In genomic region chr5:139459938-139460337, GRCm38 (mm10) we compare ENCODE assay signal across 8 mouse cellular contexts. TPM values are rescaled to one million over a fixed set of nuclear protein-coding genes. Genes with fewer than 3 reads are reported as not detected.
DNase-seq lines count a peak whose midpoint lies in the region; ATAC-seq and TF ChIP-seq lines count a peak whose summit lies in the region.

No protein-coding gene starts in this region.

- H3K79me2 ChIP-seq in macrophage (ENCODE audit: inconsistent target): peaks cover 4% of the 10 kb centered on the region; the same call in 1 of the 2 replicates

- no peaks in the 10 kb centered on the region for H3K36me3 ChIP-seq in heart, embryonic 16.5 days (ENCODE audit: control insufficient read depth, insufficient read depth)
- H3K36me3 ChIP-seq in G1E (replicated peaks) (peaks cover 38% of the 10 kb centered on the region), macrophage (ENCODE audit: inconsistent target) (no peaks in the 10 kb centered on the region)
- H3K36me3 ChIP-seq in forebrain, postnatal 0 days (ENCODE audit: insufficient read depth): peaks cover 4% of the 10 kb centered on the region

- 7% methylated on average over 10 of the region's 10 CpGs for WGBS in heart, embryonic 16.5 days
- 9% methylated on average over 10 of the region's 10 CpGs for WGBS in forebrain, postnatal 0 days
- 0% methylated on average over 8 of the region's 10 CpGs for WGBS in macrophage (ENCODE audit: missing documents)

- no peaks in the 10 kb centered on the region for H3K27me3 ChIP-seq in heart, embryonic 16.5 days (ENCODE audit: control insufficient read depth, insufficient read depth, low read length)
- peaks cover 8% of the 10 kb centered on the region; the same call in 1 of the 2 replicates for H3K27me3 ChIP-seq in G1E (ENCODE audit: insufficient read depth, low read length)
- no peaks in the 10 kb centered on the region for H3K27me3 ChIP-seq in forebrain, postnatal 0 days (ENCODE audit: insufficient read depth, low read length)

- no peaks in the 10 kb centered on the region for H3K9me3 ChIP-seq in heart, embryonic 16.5 days (replicated peaks; ENCODE audit: control insufficient read depth, low read length)
- no peaks in the 10 kb centered on the region for H3K9me3 ChIP-seq in G1E (replicated peaks)
- H3K9me3 ChIP-seq in forebrain, postnatal 0 days (ENCODE audit: low read length): no peaks in the 10 kb centered on the region

- no peak for TF ChIP-seq CTCF in G1E (IDR thresholded peaks at IDR 0.05; ENCODE audit: low read depth, low read length)
- TF ChIP-seq CTCF in forebrain, postnatal 0 days (IDR thresholded peaks at IDR 0.05; ENCODE audit: low read depth): no peak

- no peak for ATAC-seq in heart, embryonic 16.5 days (replicated peaks; ENCODE audit: extremely low read depth, insufficient read depth, low FRiP score)
- ATAC-seq in G1E (ENCODE audit: extremely low read depth, insufficient number of reproducible peaks, low FRiP score, poor library complexity, severe bottlenecking): no peak
- peak; percentile 18; the same call in 1 of the 2 replicates for ATAC-seq in forebrain, postnatal 0 days

- peak overlapping the region; percentile 84 for H3K4me2 ChIP-seq in heart, embryonic 16.5 days (ENCODE audit: low read depth, low read length)
- H3K4me2 ChIP-seq in forebrain, postnatal 0 days (ENCODE audit: low read depth): peak overlapping the region; percentile 74

- DNase-seq in heart, adult 11 months: no peak
- no peak for DNase-seq in G1E (ENCODE audit: low spot score)
- no peak for DNase-seq in forebrain, postnatal 0 days
- DNase-seq in thymus, postnatal 14 days: no peak
- no peak for DNase-seq in cerebellum, adult 18-20 months
- no peak for DNase-seq in right cerebral cortex, postnatal 10 days (ENCODE audit: low spot score in 2 of 2)

- H3K9ac ChIP-seq in heart, embryonic 16.5 days (ENCODE audit: low read length): peak overlapping the region; percentile 74
- H3K9ac ChIP-seq in forebrain, postnatal 0 days: peak overlapping the region; percentile 40

- no peak overlapping the region for H3K27ac ChIP-seq in heart, embryonic 16.5 days (ENCODE audit: low read length)
- H3K27ac ChIP-seq in forebrain, postnatal 0 days (ENCODE audit: low read depth, low read length): no peak overlapping the region
- no peak overlapping the region for H3K27ac ChIP-seq in macrophage

- H3K4me3 ChIP-seq in heart, embryonic 16.5 days (ENCODE audit: low read length): peak overlapping the region; percentile 69
- peak overlapping the region; percentile 95 for H3K4me3 ChIP-seq in G1E (ENCODE audit: low read depth, low read length)
- H3K4me3 ChIP-seq in forebrain, postnatal 0 days (ENCODE audit: low read depth, low read length): peak overlapping the region; percentile 49
- H3K4me3 ChIP-seq in macrophage (ENCODE audit: inconsistent target): peak overlapping the region; percentile 54

- peaks cover 10% of the 10 kb centered on the region for H3K4me1 ChIP-seq in heart, embryonic 16.5 days (ENCODE audit: control insufficient read depth, insufficient read depth, low read length)
- H3K4me1 ChIP-seq in G1E (ENCODE audit: insufficient read depth, low read depth, low read length): peaks cover 22% of the 10 kb centered on the region
- peaks cover 7% of the 10 kb centered on the region; the same call in 1 of the 2 replicates for H3K4me1 ChIP-seq in forebrain, postnatal 0 days (ENCODE audit: insufficient read depth)

RNA-seq across cellular contexts. Expression of gene 3110082I17Rik, which starts 0.4 kb away (rescaled TPM):
- 17.2 and 20.1 TPM in 2 replicates for polyA plus RNA-seq in heart, embryonic 16.5 days (2015; fragmentation: Nextera tagmentation; extraction: Ambion mirVana)
- total RNA-seq in G1E (2014; fragmentation: Nextera tagmentation): 12.7 and 16.4 TPM in 2 replicates
- total RNA-seq in G1E (2017): 18.8 and 20.5 TPM in 2 replicates
- polyA plus RNA-seq in G1E (2012): 48.6 and 62.6 TPM in 2 replicates
- total RNA-seq in forebrain, postnatal 0 days (2014; rRNA removed): 10.5 and 11.9 TPM in 2 replicates
- polyA plus RNA-seq in forebrain, postnatal 0 days (2015; fragmentation: Nextera tagmentation; extraction: Ambion mirVana): 17.4 and 19.4 TPM in 2 replicates
- total RNA-seq in macrophage (2018; cell fraction: chromatin; rRNA removed): 10 to 100 TPM in 17 of 26 experiments, 1 to 10 TPM in 8, under 1 TPM in 1; 0.88 to 24.9 (median 13.5) TPM
- 10 to 100 TPM in 23 of 26 experiments, 1 to 10 TPM in 3; 9.7 to 21.9 (median 13.3) TPM for total RNA-seq in macrophage (2018; cell fraction: cytosol; rRNA removed)
- total RNA-seq in macrophage (2018; cell fraction: nucleus; rRNA removed): 10 to 100 TPM in 12 of 26 experiments, 1 to 10 TPM in 14; 1.7 to 30.0 (median 9.4) TPM
- 12.7 to 32.4 TPM (median 24.1 TPM) in 3 replicates for polyA plus RNA-seq in macrophage (2018)

RNA-seq across cellular contexts. Expression of gene Zfand2a, which starts 24.4 kb away (rescaled TPM):
- polyA plus RNA-seq in heart, embryonic 16.5 days (2015; fragmentation: Nextera tagmentation; extraction: Ambion mirVana): 8.1 and 10.0 TPM in 2 replicates
- total RNA-seq in G1E (2014; fragmentation: Nextera tagmentation) (22.7 and 26.0 TPM in 2 replicates), G1E (2017) (10.2 and 13.7 TPM in 2 replicates)
- polyA plus RNA-seq in G1E (2012) (1.8 and 2.7 TPM in 2 replicates), macrophage (2018) (68.1 to 90.9 TPM (median 76.5 TPM) in 3 replicates)
- total RNA-seq in forebrain, postnatal 0 days (2014; rRNA removed): 50.4 and 51.7 TPM in 2 replicates
- polyA plus RNA-seq in forebrain, postnatal 0 days (2015; fragmentation: Nextera tagmentation; extraction: Ambion mirVana): 23.9 and 29.8 TPM in 2 replicates
- 100 to 1,000 TPM in 7 of 26 experiments, 10 to 100 TPM in 19; 28.9 to 157 (median 51.0) TPM for total RNA-seq in macrophage (2018; cell fraction: chromatin; rRNA removed)
- total RNA-seq in macrophage (2018; cell fraction: cytosol; rRNA removed): 100 to 1,000 TPM in 10 of 26 experiments, 10 to 100 TPM in 16; 43.5 to 133 (median 84.6) TPM
- 100 to 1,000 TPM in 8 of 26 experiments, 10 to 100 TPM in 18; 31.3 to 136 (median 67.1) TPM for total RNA-seq in macrophage (2018; cell fraction: nucleus; rRNA removed)

RNA-seq across cellular contexts. Expression of gene Gper1, which starts 37.0 kb away (rescaled TPM):
- polyA plus RNA-seq in heart, embryonic 16.5 days (2015; fragmentation: Nextera tagmentation; extraction: Ambion mirVana): 3.0 and 4.0 TPM in 2 replicates
- total RNA-seq in G1E (2014; fragmentation: Nextera tagmentation) (not detected in 2 replicates), G1E (2017) (not detected in 2 replicates)
- polyA plus RNA-seq in G1E (2012) (not detected in 2 replicates), macrophage (2018) (not detected in 3 replicates)
- 6.8 and 9.1 TPM in 2 replicates for total RNA-seq in forebrain, postnatal 0 days (2014; rRNA removed)
- 6.8 and 8.1 TPM in 2 replicates for polyA plus RNA-seq in forebrain, postnatal 0 days (2015; fragmentation: Nextera tagmentation; extraction: Ambion mirVana)
- total RNA-seq in macrophage (2018; cell fraction: chromatin; rRNA removed): 1 to 10 TPM in 1 of 26 experiments, under 1 TPM in 1, not detected in 24; 0.33 to 1.3 TPM
- not detected for total RNA-seq in macrophage (2018; cell fraction: cytosol; rRNA removed)
- total RNA-seq in macrophage (2018; cell fraction: nucleus; rRNA removed): not detected

RNA-seq across cellular contexts. Expression of gene C130050O18Rik, which starts 54.9 kb away (rescaled TPM):
- polyA plus RNA-seq in heart, embryonic 16.5 days (2015; fragmentation: Nextera tagmentation; extraction: Ambion mirVana): 0.43 and 0.66 TPM in 2 replicates
- total RNA-seq in G1E (2014; fragmentation: Nextera tagmentation) (0.83 TPM in 1 of 2 replicates, not detected in the other), G1E (2017) (0.06 and 0.33 TPM in 2 replicates)
- polyA plus RNA-seq in G1E (2012) (0.03 and 0.07 TPM in 2 replicates), macrophage (2018) (3.5 to 9.1 TPM (median 7.6 TPM) in 3 replicates)
- not detected in 2 replicates for total RNA-seq in forebrain, postnatal 0 days (2014; rRNA removed)
- polyA plus RNA-seq in forebrain, postnatal 0 days (2015; fragmentation: Nextera tagmentation; extraction: Ambion mirVana): 0.13 TPM in 1 of 2 replicates, not detected in the other
- 10 to 100 TPM in 4 of 26 experiments, 1 to 10 TPM in 16, under 1 TPM in 4, not detected in 2; 0.41 to 20.1 (median 4.7) TPM for total RNA-seq in macrophage (2018; cell fraction: chromatin; rRNA removed)
- total RNA-seq in macrophage (2018; cell fraction: cytosol; rRNA removed): 10 to 100 TPM in 5 of 26 experiments, 1 to 10 TPM in 21; 1.4 to 11.9 (median 5.5) TPM
- 10 to 100 TPM in 6 of 26 experiments, 1 to 10 TPM in 19, not detected in 1; 2.1 to 17.8 (median 7.3) TPM for total RNA-seq in macrophage (2018; cell fraction: nucleus; rRNA removed)
